Mouse (Mus musculus) liver, embryonic 14.5 days (tissue): Measurements from ENCODE around the gene Clp1. TPM values are rescaled to one million over a fixed set of nuclear protein-coding genes. Genes with fewer than 3 reads are reported as not detected.

ENCODE experiments used
- ATAC-seq: fragments of 200-750 bp; cut with Nextera tagmentation; 2 replicates; pipeline ENCODE4 v1.8.0; 2017; ENCODE audit warnings: moderate number of reproducible peaks, mild to moderate bottlenecking, moderate library complexity; ENCODE audit not compliant: insufficient read depth
- DNase-seq, 3 experiments: peaks; one replicate each; pipeline ENCODE4 v3.0.0-alpha.2; 2012 to 2013; ENCODE audit warnings: low read depth in 3 of 3, low spot score in 3 of 3
- H3K27ac ChIP-seq: fragments of 300-500 bp; sonication (generic); 2 replicates; pipeline ENCODE4 v1.5.1; 2014; ENCODE audit warnings: moderate library complexity, mild to moderate bottlenecking, control low read depth, inconsistent platforms
- H3K27me3 ChIP-seq: fragments of 300-500 bp; sonication (generic); 2 replicates; pipeline ENCODE4 v1.6.1; 2014; ENCODE audit warnings: mild to moderate bottlenecking, low read length, moderate library complexity; ENCODE audit not compliant: control insufficient read depth, insufficient read depth
- H3K36me3 ChIP-seq: fragments of 300-500 bp; sonication (generic); replicated peaks from 2 replicates; pipeline ENCODE4 v1.6.1; 2014; ENCODE audit warnings: low read depth; ENCODE audit not compliant: control insufficient read depth, insufficient read depth
- H3K4me1 ChIP-seq, 2 experiments: fragments of 200-500 bp in 1 of 2; fragments of 300-500 bp in 1 of 2; sonication (generic) in 1 of 2; replicated peaks; 2 replicates each; pipeline ENCODE4 v1.6.1; 2012 to 2014; ENCODE audit warnings: antibody characterized with exemption in 1 of 2, inconsistent platforms in 1 of 2, low read length in 1 of 2; ENCODE audit not compliant: control insufficient read depth in 2 of 2, insufficient read depth in 2 of 2
- H3K4me2 ChIP-seq: fragments of 300-500 bp; sonication (generic); 2 replicates; pipeline ENCODE4 v1.6.1; 2014; ENCODE audit warnings: low read depth, mild to moderate bottlenecking, control low read depth, moderate library complexity
- H3K4me3 ChIP-seq, 2 experiments: fragments of 200-500 bp in 1 of 2; fragments of 300-500 bp in 1 of 2; sonication (generic) in 1 of 2; 2 replicates each; pipeline ENCODE4 v1.5.1; 2012 to 2014; ENCODE audit warnings: low read depth in 2 of 2, low read length in 2 of 2, mild to moderate bottlenecking in 2 of 2, control low read depth in 1 of 2, inconsistent platforms in 1 of 2, moderate library complexity in 1 of 2; ENCODE audit not compliant: insufficient read depth in 1 of 2
- H3K9ac ChIP-seq: fragments of 300-500 bp; sonication (generic); replicated peaks from 2 replicates; pipeline ENCODE4 v1.6.1; 2014; ENCODE audit warnings: mild to moderate bottlenecking, control low read depth, moderate library complexity
- H3K9me3 ChIP-seq: fragments of 300-500 bp; sonication (generic); 2 replicates; pipeline ENCODE4 v1.6.1; 2016; ENCODE audit warnings: low read length, mixed read lengths; ENCODE audit not compliant: control insufficient read depth
- CTCF ChIP-seq: IDR thresholded peaks from 2 replicates; pipeline ENCODE4 v1.5.1; 2016; ENCODE audit warnings: antibody characterized with exemption, low read depth, control low read depth
- EP300 ChIP-seq: IDR thresholded peaks from 2 replicates; pipeline ENCODE4 v1.6.1; 2016; ENCODE audit warnings: antibody characterized with exemption, low read depth
- WGBS: fragments of 180-500 bp; shearing (Covaris S2); extraction: QIAGEN DNeasy Blood & Tissue Kit; methylation state at CpG from one replicate; pipeline ENCODE4 v1.1.7; 2014; ENCODE audit not compliant: insufficient replicate concordance; 5-methylcytosine and 5-hydroxymethylcytosine counted together
- polyA plus RNA-seq, 2 experiments: library from polyadenylated mRNA; depleted of rRNA in 1 of 2; stranded (reverse) in 1 of 2; unstranded in 1 of 2; fragments of >200 nt; fragmentation: Nextera tagmentation in 1 of 2; extraction: Ambion mirVana in 1 of 2; gene quantifications; 2 replicates each; pipeline versions ENCODE4 v1.2.1 to v1.2.3; 2012 to 2014

Clp1 gene
- polyA plus RNA-seq, 2 experiments = 27.5 to 50.9 TPM

DNA sequence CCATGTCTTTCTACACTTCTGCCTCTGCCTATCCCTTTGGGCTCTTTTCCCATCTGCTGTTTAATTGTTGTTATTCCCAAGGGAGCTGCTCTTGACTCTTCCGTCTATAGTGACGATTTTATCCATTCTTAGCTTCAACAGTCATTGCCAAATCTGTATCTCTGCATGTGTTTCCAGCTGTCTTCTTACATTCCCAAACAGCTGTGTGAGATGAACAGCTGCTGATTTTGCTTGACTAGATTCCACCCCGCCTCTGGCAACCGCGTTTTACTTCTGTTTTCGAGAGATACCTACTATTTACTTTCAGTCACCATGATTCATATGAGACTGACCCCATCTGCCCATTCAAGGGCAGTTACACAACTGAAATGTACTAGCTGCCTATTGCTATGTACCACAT, 23.0 kb upstream of the Clp1 start:
- Histone ChIP-seq H3K27me3 (peaks cover 3% of the 10 kb centered on the region), H3K4me1 (peaks cover 0 to 9% of the 10 kb centered on the region in 2 experiments; a peak in 3 of 4 replicates), H3K9ac (no peak overlapping the region), H3K4me3 (no peak overlapping the region), H3K4me2 (no peak overlapping the region), H3K27ac (no peak overlapping the region), H3K9me3 (no peaks in the 10 kb centered on the region), H3K36me3 (no peaks in the 10 kb centered on the region)
- no peak for ATAC-seq
- DNase-seq = no peak
- 51% methylated on average over 6 of the region's 6 CpGs for WGBS
- no peak for TF ChIP-seq CTCF
- TF ChIP-seq EP300 = no peak

DNA sequence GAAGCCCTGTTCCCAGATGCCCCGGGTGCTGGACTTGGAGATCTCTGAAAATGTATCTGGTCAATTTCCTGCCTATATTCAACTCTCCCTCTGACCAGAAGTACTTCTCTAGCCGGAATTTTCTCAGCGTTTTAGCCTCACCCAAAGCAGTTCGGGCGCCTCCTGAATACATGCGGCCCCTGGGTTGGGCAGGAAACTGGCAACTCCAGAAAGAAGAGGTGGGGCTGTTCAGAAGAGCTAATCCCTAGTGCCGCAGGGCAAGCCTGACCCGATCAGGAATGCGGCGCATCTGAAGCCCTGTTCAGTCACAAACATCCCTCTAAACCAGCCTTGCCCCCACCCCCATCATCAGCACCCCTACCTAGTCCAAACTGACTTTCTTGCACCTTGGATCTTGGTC, 17.0 kb upstream of the Clp1 start:
- H3K36me3 ChIP-seq = peaks cover 19% of the 10 kb centered on the region
- peak; percentile 34 for ATAC-seq
- H3K27me3 ChIP-seq = peaks cover 3% of the 10 kb centered on the region; the same call in 1 of the 2 replicates
- no peaks in the 10 kb centered on the region for H3K9me3 ChIP-seq
- peak overlapping the region; percentile 86 for H3K4me2 ChIP-seq
- peak overlapping the region; percentile 82 for H3K9ac ChIP-seq
- WGBS = 5% methylated on average over 10 of the region's 10 CpGs
- DNase-seq = no peak
- peak overlapping the region; percentile 30 for H3K27ac ChIP-seq
- peaks cover 8 to 38% of the 10 kb centered on the region in 2 experiments for H3K4me1 ChIP-seq
- peak overlapping the region; percentile 72 for H3K4me3 ChIP-seq
- no peak for TF ChIP-seq EP300
- TF ChIP-seq CTCF = no peak

DNA sequence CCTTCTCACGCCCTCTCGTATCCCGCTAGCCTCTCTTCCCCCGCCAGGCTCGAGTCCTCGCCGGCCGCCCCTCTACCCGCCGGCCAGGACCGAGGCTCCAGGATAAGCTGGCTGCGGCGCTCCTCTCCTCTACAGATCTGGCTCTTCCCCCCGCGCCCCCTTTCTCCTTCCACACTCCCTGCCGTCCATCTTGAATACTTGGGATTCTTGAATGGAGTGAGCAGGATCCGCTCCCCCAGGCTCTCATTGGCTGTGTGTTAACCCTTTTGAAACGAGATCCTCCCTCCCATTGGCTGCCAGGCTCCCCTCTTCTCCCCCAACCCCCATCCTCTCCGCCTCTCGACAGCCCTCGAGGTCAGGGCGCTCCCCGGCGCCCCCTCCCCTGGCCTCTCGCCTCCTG, 16.4 kb upstream of the Clp1 start, which contains the start of gene Gm19426:
Gm19426 (minus strand) TSS at position 95 of the 400 bp plus-strand sequence.
- H3K27me3 ChIP-seq = peaks cover 3% of the 10 kb centered on the region; the same call in 1 of the 2 replicates
- H3K36me3 ChIP-seq = peaks cover 24% of the 10 kb centered on the region
- DNase-seq (peak in 1 of 3 experiments; percentile 62), ATAC-seq (peak; percentile 75)
- no peaks in the 10 kb centered on the region for H3K9me3 ChIP-seq
- H3K9ac ChIP-seq = peak within 1 kb of the TSS; percentile 82
- no peak for TF ChIP-seq EP300
- TF ChIP-seq CTCF = no peak
- H3K4me1 ChIP-seq = peaks cover 14 to 43% of the 10 kb centered on the region in 2 experiments
- peak within 1 kb of the TSS; percentile 86 for H3K4me2 ChIP-seq
- H3K27ac ChIP-seq = peak within 1 kb of the TSS; percentile 46
- peak within 1 kb of the TSS; percentile 72 for H3K4me3 ChIP-seq
- WGBS = under 1% methylated on average over 25 of the region's 25 CpGs

DNA sequence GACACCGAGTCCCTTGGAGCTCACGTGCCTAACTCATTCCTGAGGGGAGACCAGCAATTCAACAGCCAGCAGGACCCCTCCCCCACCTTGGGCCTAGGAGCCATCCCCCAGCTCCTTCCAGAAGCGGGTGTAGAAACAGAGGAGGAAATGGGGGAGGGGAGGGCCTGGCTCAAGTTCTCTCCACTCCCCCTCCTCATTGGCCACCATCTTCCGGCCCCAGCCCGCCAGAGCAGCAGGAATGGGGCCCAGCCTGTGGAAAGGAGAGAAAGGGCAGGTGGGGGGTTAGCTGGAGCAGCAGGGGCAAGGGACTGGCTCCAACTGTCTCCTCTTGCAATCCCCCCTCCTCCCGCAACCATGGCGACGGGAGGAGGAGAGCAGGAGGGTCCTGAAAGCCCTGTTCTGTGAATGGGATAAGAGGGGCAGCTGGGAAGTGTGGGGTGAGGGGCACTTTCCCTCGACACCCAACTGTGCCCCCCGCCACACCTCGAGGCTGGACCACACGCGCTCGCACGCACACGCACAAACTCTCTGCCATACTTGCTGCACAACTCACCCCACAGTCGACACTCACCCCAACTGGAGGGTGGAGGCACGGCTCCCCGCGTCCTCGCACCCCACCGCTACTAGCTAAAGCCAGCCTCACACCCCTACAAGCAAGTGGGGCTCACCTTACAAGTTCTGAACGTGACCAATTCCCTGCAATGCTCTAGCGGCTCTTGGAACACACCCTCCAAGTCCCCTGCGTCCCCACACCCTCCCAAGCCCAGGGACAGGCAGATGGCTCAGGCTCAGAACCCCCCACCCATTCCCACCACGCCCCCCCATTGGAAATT, 15.5 kb upstream of the Clp1 start:
- Histone ChIP-seq H3K4me3 (peak overlapping the region; percentile 72), H3K9me3 (no peaks in the 10 kb centered on the region), H3K27me3 (peaks cover 3% of the 10 kb centered on the region), H3K9ac (peak overlapping the region; percentile 82), H3K4me1 (peaks cover 22 to 52% of the 10 kb centered on the region in 2 experiments), H3K36me3 (peaks cover 33% of the 10 kb centered on the region), H3K27ac (peak overlapping the region; percentile 46), H3K4me2 (peak overlapping the region; percentile 86)
- peak; percentile 23 for ATAC-seq
- DNase-seq = no peak
- 6% methylated on average over 26 of the region's 26 CpGs for WGBS
- peak; percentile 11; the same call in 1 of the 2 replicates for TF ChIP-seq CTCF
- no peak for TF ChIP-seq EP300

DNA sequence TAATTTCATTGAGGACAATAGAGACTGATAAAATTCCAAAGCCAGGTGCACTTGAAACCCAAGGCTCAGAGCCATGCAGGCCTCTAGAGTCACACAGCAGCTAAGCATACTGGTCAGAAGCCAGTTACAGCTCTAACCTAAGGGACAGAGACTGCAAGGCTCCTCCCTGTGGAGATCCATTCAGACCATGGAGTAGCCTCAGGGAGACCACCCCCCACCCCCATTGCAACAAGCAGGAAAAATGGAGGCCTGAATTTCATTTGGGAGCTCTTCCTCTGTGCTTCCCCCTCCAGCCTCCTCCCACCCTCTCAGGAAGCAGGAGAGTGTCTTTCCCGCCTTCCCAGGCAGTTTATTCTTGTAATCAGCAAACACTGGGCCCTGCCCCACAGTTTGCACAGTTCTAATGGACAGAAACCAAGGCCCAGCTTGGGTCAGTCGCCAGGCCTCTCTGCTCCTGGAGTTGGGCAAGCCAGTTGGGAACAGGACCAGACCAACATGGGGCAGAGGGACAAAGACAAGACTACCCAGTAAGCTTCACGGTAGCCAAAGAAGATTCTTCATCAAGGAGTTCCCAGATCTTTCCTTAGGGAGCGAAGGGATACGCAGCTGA, 14.8 kb upstream of the Clp1 start:
- H3K27me3 ChIP-seq = peaks cover 6% of the 10 kb centered on the region
- peaks cover 40% of the 10 kb centered on the region for H3K36me3 ChIP-seq
- TF ChIP-seq CTCF = no peak
- TF ChIP-seq EP300 = no peak
- H3K27ac ChIP-seq = peak overlapping the region; percentile 6
- peak overlapping the region; percentile 82 for H3K9ac ChIP-seq
- DNase-seq (no peak), ATAC-seq (peak; percentile 4; the same call in 1 of the 2 replicates)
- WGBS = 38% methylated on average over 5 of the region's 5 CpGs
- H3K4me2 ChIP-seq = peak overlapping the region; percentile 86
- peaks cover 30 to 53% of the 10 kb centered on the region in 2 experiments for H3K4me1 ChIP-seq
- H3K9me3 ChIP-seq = no peaks in the 10 kb centered on the region
- peak overlapping the region; percentile 72 for H3K4me3 ChIP-seq
